Mouse (Mus musculus) stomach, embryonic 14.5 days (tissue): Measurements from ENCODE around the gene Wbp2. TPM values are rescaled to one million over a fixed set of nuclear protein-coding genes. Genes with fewer than 3 reads are reported as not detected.

Source experiments
- ATAC-seq: fragments of 200-750 bp; cut with Nextera tagmentation; 2 replicates; pipeline ENCODE4 v1.8.0; 2017; ENCODE audit warnings: low read depth, moderate TSS enrichment; ENCODE audit not compliant: insufficient number of reproducible peaks, insufficient read depth, low FRiP score
- H3K27ac ChIP-seq: fragments of 300-500 bp; sonication (generic); 2 replicates; pipeline ENCODE4 v1.5.1; 2014; ENCODE audit warnings: mild to moderate bottlenecking, low read length, moderate library complexity, mixed read lengths
- H3K27me3 ChIP-seq: fragments of 300-500 bp; sonication (generic); 2 replicates; pipeline ENCODE4 v1.6.1; 2014; ENCODE audit warnings: low read length, control low read depth, mixed read lengths; ENCODE audit not compliant: control insufficient read depth, insufficient read depth
- H3K36me3 ChIP-seq: fragments of 300-500 bp; sonication (generic); 2 replicates; pipeline ENCODE4 v1.6.1; 2014; ENCODE audit warnings: mild to moderate bottlenecking, control low read depth, low read length, moderate library complexity, mixed read lengths; ENCODE audit not compliant: control insufficient read depth, insufficient read depth
- H3K4me1 ChIP-seq: fragments of 300-500 bp; sonication (generic); 2 replicates; pipeline ENCODE4 v1.6.1; 2014; ENCODE audit warnings: low read length, control low read depth, mixed read lengths; ENCODE audit not compliant: control insufficient read depth, insufficient read depth
- H3K4me2 ChIP-seq: fragments of 300-500 bp; sonication (generic); replicated peaks from 2 replicates; pipeline ENCODE4 v1.6.1; 2014; ENCODE audit warnings: low read depth, low read length, control low read depth
- H3K4me3 ChIP-seq: fragments of 300-500 bp; sonication (generic); 2 replicates; pipeline ENCODE4 v1.5.1; 2014; ENCODE audit warnings: low read depth, low read length, control low read depth
- H3K9ac ChIP-seq: fragments of 300-500 bp; sonication (generic); replicated peaks from 2 replicates; pipeline ENCODE4 v1.6.1; 2014; ENCODE audit warnings: low read depth, mild to moderate bottlenecking, control low read depth, low read length, moderate library complexity, mixed read lengths
- H3K9me3 ChIP-seq: fragments of 300-500 bp; sonication (generic); 2 replicates; pipeline ENCODE4 v1.6.1; 2016; ENCODE audit warnings: low read depth, low read length, control low read depth; ENCODE audit not compliant: control insufficient read depth
- WGBS: fragments of 180-500 bp; shearing (Covaris S2); extraction: QIAGEN DNeasy Blood & Tissue Kit; methylation state at CpG from one replicate; pipeline ENCODE4 v1.1.7; 2014; 5-methylcytosine and 5-hydroxymethylcytosine counted together
- polyA plus RNA-seq: library from polyadenylated mRNA; unstranded; fragments of >200 nt; fragmentation: Nextera tagmentation; extraction: Ambion mirVana; gene quantifications from 2 replicates; pipeline ENCODE4 v1.2.1, GENCODE M21; 2014

Gene Wbp2
- 74.0 and 82.4 TPM in 2 replicates for polyA plus RNA-seq

GRCm38 (mm10) chr11:116086258-116087193, at the start of gene Wbp2:
Gene Wbp2 (minus strand): TSS chr11:116086995.
- ATAC-seq, result peak; percentile 96
- H3K27me3 ChIP-seq, result no peaks in the 10 kb centered on the region
- H3K36me3 ChIP-seq, result peaks cover 23% of the 10 kb centered on the region
- peak within 1 kb of the TSS; percentile 43 for H3K4me3 ChIP-seq
- no peak within 1 kb of the TSS; the same call in 1 of the 2 replicates for H3K9ac ChIP-seq
- no peaks in the 10 kb centered on the region for H3K9me3 ChIP-seq
- H3K4me1 ChIP-seq, result peaks cover 9% of the 10 kb centered on the region; the same call in 1 of the 2 replicates
- WGBS, result 2% methylated on average over 40 of the region's 43 CpGs
- H3K27ac ChIP-seq, result peak within 1 kb of the TSS; percentile 58
- H3K4me2 ChIP-seq, result peak within 1 kb of the TSS; percentile 48

DNA sequence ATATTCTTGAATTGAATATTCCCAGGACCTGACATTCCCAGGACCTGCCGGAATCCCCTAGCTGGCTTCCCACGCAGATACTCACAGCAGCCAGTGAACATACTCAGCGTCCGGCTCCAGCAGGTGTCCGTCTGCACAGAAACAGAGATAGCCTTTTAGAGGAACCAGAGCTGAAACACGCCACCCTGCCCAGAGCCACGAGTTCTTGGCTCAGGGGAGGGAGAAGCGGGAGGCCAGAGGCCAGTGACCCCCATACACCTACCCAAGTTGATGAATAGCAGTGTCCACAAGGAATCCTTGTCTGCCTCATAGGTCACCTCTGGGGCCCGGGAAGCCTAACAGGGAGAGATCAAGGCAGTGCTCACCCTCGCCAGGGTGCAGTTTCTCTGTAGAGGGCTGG, 47.4 kb upstream of the Wbp2 start:
- peaks cover 25% of the 10 kb centered on the region; the same call in 1 of the 2 replicates for H3K36me3 ChIP-seq
- no peak overlapping the region for H3K4me2 ChIP-seq
- no peak overlapping the region for H3K4me3 ChIP-seq
- ATAC-seq, result no peak
- H3K9ac ChIP-seq, result no peak overlapping the region
- H3K9me3 ChIP-seq, result no peaks in the 10 kb centered on the region
- 81% methylated on average over 10 of the region's 10 CpGs for WGBS
- no peaks in the 10 kb centered on the region for H3K27me3 ChIP-seq
- H3K4me1 ChIP-seq, result peaks cover 14% of the 10 kb centered on the region; the same call in 1 of the 2 replicates
- H3K27ac ChIP-seq, result no peak overlapping the region

DNA sequence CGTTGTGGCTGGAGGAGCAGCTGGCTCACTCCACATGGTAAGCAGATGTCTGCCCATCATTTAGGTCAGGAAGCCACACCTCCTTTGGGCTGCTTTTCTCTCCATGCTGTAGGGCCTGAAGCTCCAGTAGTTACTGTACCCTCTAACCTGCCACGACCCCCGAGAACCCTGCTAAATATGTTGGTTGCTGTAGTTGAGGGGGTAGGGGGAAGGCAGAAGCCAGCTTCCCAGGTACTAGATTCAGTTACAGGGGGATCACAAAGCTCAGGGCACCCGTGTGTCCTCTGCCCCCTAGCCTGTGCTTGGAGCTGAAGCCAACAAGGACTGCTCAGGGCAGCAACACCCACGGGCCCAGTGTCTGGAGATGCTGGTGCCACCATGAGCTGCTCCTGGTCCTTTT, 46.7 kb upstream of the Wbp2 start:
- H3K36me3 ChIP-seq, result peaks cover 25% of the 10 kb centered on the region; the same call in 1 of the 2 replicates
- H3K9me3 ChIP-seq, result no peaks in the 10 kb centered on the region
- H3K4me2 ChIP-seq, result no peak overlapping the region
- H3K4me1 ChIP-seq, result peaks cover 14% of the 10 kb centered on the region; the same call in 1 of the 2 replicates
- WGBS, result 68% methylated on average over 5 of the region's 5 CpGs
- no peak overlapping the region for H3K4me3 ChIP-seq
- no peak overlapping the region for H3K27ac ChIP-seq
- ATAC-seq, result no peak
- no peak overlapping the region for H3K9ac ChIP-seq
- H3K27me3 ChIP-seq, result no peaks in the 10 kb centered on the region

GRCm38 (mm10) chr11:116132366-116133333, 45.9 kb upstream of the Wbp2 start:
- WGBS, result 79% methylated on average over 16 of the region's 16 CpGs
- no peak overlapping the region for H3K9ac ChIP-seq
- H3K36me3 ChIP-seq, result peaks cover 25% of the 10 kb centered on the region; the same call in 1 of the 2 replicates

DNA sequence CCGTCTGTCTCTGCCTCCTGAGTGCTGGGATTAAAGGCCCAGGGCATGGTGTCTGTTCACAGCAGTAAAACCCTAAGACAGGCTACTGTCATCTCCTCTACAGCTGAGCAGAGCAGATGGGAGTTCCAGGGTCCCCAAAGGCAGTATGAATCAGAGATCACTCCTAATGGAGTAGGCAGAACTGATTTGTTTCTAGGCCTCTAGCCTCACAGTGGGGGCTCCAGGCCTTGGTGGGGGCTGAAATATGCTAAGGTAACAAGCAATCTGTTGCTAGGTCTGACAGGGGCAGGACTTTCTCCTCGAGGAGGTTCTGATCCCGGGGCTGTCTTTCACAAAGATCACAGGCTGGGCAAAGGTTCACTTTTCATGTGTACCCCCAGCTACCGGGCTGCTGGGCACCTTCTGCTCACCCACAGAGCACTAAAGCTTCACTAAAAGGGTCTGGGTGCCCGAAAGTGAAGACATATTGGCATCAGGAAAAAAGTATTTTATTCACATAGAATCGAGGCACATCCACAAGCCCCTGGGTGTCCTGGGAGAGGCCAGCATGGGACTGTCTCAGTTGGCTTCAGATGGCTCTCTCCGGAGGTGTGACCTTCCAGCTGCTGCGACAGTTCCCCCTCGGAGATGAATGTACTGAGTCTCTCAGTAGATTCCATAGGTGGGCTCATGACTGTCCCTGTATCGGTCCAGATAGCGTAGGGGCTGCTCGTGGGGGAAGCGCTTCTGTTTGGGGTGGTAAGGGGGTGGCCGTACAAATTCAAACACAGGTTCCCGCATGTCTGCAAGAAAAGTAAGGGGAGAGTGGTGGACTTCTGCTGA, 44.8 kb upstream of the Wbp2 start:
- Histone ChIP-seq H3K9me3 (no peaks in the 10 kb centered on the region), H3K4me1 (peaks cover 25% of the 10 kb centered on the region), H3K27ac (peak overlapping the region; percentile 92), H3K36me3 (peaks cover 21% of the 10 kb centered on the region; the same call in 1 of the 2 replicates), H3K27me3 (no peaks in the 10 kb centered on the region), H3K9ac (peak overlapping the region; percentile 60), H3K4me2 (peak overlapping the region; percentile 62), H3K4me3 (peak overlapping the region; percentile 55; the same call in 1 of the 2 replicates)
- no peak for ATAC-seq
- 81% methylated on average over 15 of the region's 15 CpGs for WGBS

More at GRCm38 (mm10) chr11:116132366-116133333, 45.9 kb upstream of the Wbp2 start:
- Histone ChIP-seq H3K4me3 (no peak overlapping the region), H3K27me3 (no peaks in the 10 kb centered on the region), H3K4me1 (peaks cover 15% of the 10 kb centered on the region; the same call in 1 of the 2 replicates), H3K9me3 (no peaks in the 10 kb centered on the region), H3K27ac (no peak overlapping the region), H3K4me2 (no peak overlapping the region)
- no peak for ATAC-seq

DNA sequence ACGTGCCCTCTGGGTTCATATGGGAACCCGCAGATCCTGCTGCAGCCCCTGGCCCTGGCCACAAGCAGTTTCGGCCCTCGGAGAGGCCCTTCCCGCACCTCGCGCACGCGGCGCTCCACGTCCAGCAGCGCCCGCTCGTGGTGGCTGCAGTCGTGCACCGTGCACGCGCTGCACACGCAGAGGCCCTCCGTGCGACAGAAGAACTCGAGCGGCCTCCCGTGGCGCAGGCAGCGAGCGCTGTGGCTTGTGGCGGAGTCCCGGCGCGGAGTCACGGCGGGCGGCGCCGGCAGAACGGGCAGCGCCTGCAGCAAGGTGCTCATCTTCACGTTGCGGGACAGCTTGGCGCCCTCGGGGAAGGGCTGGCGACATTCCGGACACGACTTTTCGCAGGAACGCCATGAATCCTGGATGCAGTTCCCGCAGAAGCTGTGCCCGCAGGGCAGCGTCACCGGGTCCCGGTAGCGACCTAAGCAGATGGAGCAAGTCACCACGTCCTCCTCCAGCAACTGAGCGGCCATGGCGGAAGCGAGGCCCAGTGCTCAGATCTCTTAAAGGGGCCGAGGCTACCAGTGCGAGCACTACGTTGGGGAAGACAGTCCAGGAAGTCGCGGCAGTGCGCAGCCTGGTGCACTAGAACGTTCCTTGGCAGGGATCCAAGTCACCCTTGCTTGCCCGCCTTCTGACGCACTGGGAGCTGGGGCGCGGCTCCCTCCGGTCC, 43.9 kb upstream of the Wbp2 start, which contains the start of gene Trim65:
Trim65 (minus strand) TSS at position 641 of the 718 bp plus-strand sequence.
- peak; percentile 79 for ATAC-seq
- under 1% methylated on average over 69 of the region's 69 CpGs for WGBS
- Histone ChIP-seq H3K4me2 (peak within 1 kb of the TSS; percentile 62), H3K9ac (peak within 1 kb of the TSS; percentile 60), H3K27me3 (no peaks in the 10 kb centered on the region), H3K4me3 (peak within 1 kb of the TSS; percentile 55), H3K4me1 (peaks cover 25% of the 10 kb centered on the region), H3K36me3 (peaks cover 16% of the 10 kb centered on the region; the same call in 1 of the 2 replicates), H3K27ac (peak within 1 kb of the TSS; percentile 92), H3K9me3 (no peaks in the 10 kb centered on the region)

- ATAC-seq, result 0 out of 2 replicates have a peak, but pooled peaks have one; percentile 3
- H3K4me2 ChIP-seq, result peak overlapping the region; percentile 62
- peaks cover 18% of the 10 kb centered on the region; the same call in 1 of the 2 replicates for H3K36me3 ChIP-seq
- H3K4me1 ChIP-seq, result peaks cover 25% of the 10 kb centered on the region
- no peaks in the 10 kb centered on the region; the same call in 1 of the 2 replicates for H3K9me3 ChIP-seq
- no peaks in the 10 kb centered on the region for H3K27me3 ChIP-seq
- H3K27ac ChIP-seq, result peak overlapping the region; percentile 92
- peak overlapping the region; percentile 55 for H3K4me3 ChIP-seq
- 39% methylated on average over 8 of the region's 8 CpGs for WGBS
- peak overlapping the region; percentile 60 for H3K9ac ChIP-seq
Observed at GRCm38 (mm10) chr11:116129993-116130487, 43.2 kb upstream of the Wbp2 start.
